Mouse (Mus musculus) frontal cortex, postnatal 14 days (tissue): ENCODE measurements around the gene Cst7.
"Not testable (repeated sequence)": the region's sequence is repeated elsewhere in the genome, so short reads cannot be mapped to it uniquely, and the experiment has no call there.

Experiments
- DNase-seq, 2 experiments: peaks; one replicate each; pipeline ENCODE4 v3.0.0; 2022; ENCODE audit warnings: low spot score in 2 of 2

The Cst7 gene

GRCm38 (mm10) chr2:150569847-150570590, at the start of gene Cst7:
Gene Cst7, plus strand, starts transcription at chr2:150570415.
- no peak for DNase-seq

DNA sequence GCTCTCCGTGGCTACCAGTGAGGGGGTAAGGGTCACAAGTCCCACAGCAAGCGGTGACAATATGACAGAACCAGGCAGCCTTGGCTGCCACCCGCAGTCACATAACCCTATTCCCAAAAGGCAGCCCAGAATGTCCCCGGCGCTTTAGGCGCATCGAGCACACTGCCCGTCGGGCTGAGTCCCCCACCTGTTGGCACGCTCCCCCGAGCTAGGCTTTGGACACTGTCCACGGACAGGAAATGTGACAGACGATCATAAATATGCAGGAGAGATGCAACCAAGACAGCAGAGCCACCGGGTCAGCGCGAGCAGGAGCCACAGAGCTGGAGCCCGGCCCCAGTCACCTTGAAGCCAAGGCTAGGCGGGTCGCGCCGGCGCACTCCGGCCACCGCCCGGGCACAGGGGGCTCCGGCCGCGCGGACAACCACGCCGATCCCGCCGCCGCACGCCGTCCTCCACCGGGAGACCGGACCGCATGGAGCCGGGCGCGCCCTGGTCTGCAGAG, 44.5 kb upstream of the Cst7 start:
- DNase-seq, result no peak

DNA sequence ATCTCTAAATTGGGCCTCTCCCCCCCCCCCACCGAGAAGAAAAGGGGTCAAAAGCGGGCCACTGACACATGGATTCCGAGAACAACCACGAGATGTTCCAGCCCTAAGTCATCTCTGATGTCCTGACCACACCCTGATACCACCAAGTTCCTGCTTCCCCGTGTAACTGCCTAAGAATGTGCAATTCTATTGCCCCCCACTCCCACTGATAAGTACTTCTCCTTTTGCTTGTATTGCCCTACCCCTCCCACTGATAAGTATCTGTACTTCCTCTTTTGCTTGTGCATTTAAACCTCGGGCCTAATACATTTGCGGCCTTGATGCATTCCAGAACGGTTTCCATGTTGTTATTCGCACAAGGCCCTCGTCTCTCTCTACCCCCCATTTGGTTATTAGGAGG, 20.6 kb upstream of the Cst7 start:
- DNase-seq, result not testable (repeated sequence)

- no peak for DNase-seq
Measured at GRCm38 (mm10) chr2:150558568-150558967, 11.6 kb upstream of the Cst7 start.

GRCm38 (mm10) chr2:150567051-150567450, 3.2 kb upstream of the Cst7 start:
- no peak for DNase-seq

DNA sequence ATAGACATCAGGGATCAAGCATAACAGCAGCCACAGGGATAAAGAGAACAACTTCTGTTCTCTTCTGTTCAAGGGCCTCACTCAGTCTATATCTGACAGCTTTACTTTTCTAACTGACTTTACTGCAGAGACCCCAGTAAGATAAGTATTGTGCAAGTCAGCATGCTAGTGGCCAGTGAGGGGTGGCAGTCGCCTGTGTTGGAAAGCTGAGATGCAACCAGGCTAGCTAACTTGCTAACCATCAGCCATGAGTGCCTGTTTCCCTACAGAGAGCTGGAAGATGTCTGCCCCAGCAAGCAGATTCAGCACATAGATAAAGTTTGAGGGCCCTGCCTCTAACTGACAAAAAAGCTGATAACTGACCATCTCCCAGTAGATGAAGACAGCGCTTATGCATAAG, 546 bp downstream of the Cst7 start:
- DNase-seq, result no peak

GRCm38 (mm10) chr2:150572463-150572862, 2.2 kb downstream of the Cst7 start:
- DNase-seq, result no peak

- no peak for DNase-seq
Measured at GRCm38 (mm10) chr2:150576256-150576655, 6.0 kb downstream of the Cst7 start.

DNA sequence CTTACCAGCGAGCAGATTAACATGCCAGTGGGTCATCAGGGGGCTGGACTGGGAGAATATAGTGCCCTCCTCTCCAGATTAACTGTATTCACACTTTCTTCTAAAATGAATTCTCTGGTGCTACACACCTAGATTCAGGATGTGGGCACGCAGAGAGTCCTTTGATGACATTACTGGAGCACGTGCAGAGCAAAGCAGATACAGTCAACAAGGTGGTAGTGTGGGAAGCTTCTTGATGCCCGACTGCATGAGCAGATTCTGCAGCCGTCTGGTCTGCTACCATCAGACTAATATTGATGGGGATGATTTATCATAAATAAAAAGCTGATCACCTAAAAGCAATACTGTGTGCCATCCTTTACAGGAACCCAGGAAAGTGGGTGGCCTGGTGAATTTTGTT, 8.4 kb downstream of the Cst7 start:
- DNase-seq, result no peak

DNA sequence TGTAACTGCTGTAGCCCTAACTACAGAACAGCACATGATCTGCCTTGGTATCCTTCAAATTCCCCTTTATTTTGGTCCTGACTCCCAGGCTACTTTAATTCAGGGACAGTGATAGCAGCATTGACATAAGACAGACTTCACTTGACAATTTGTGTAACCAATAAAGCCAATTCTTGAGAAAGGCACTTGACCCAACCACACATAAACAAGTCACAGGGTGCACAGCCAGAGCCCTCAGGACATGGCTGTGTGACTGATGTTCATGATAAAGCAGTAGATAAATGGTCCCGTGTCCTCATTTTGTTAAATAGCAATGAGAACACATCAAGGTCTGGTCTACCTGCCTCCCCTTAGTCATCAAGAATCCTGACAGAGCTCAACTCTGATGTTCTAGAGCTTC, 9.4 kb downstream of the Cst7 start:
- DNase-seq, result no peak

DNA sequence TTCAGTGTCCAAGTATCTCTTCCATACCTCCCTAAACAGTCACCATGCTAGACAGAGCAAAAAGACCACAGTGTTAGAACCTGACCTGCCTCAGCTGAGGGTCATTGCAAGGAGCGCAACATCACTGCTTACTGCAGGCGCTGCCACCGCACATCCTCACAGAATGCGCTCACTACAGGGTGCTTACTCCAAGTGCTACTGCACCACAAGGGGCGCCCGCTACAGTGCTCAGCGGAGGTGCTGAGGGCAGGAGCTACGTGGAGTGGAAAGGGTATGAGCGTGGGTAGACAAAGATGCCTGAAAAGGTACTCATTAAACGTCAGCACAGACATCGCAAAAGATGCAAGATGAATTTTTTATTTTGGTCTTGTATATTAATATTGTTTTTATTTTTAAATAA, 18.9 kb downstream of the Cst7 start:
- DNase-seq, result no peak

DNA sequence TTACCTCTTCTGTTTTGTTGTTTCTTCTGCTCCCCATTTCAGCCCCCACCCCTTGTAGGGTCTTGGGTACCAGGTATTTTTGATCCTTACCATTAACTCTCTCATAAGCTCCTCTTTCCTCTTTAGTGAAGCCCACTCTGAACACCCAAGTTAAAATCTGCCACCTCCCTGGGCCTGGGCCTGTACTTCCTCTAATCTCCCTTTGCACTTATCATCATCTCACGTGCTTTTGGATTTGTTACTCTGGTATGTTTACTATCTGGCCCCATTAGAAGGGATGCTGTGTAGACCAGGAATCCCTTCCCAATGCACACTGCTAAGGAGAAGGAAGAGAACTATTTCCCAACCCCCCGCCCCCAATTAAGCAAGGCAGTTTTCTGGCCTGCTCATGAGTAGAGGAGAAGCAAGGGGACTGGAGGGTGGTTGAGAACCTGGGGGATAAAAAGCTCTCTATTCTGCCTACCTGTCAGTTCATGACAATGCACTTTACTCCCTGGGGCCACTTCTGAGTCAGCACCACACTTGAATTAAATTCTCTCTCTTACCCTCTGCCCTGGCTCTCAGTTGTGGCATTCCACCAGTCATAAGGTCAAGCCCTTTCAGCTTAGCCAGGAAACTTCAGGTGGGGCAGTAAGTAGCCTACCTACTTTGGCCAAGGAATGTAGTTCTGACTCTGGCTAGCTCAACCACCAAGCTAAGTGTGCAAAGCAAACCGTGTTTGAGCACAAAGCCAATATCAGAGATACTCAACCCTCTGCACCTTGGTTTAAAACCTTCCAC, 25.4 kb downstream of the Cst7 start:
- no peak for DNase-seq

DNA sequence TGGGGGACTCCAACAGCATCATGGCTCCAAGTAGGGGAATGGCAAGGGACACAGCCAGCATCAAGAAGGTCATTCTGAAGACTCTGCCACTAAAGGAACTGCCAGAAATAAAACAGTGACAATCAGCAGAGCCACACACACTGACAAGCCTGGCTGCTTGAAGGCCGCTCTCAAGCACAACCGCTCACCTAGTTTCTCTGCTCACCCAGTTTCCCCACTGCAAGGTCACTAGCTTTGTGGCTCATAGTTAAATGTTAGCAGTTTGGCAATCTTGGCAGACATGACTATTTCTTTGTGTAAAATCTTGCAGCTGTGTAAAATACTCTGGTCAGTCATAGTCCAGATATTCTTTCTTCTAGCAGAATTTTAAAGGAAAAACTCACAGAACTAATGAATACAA, 30.0 kb downstream of the Cst7 start:
- no peak for DNase-seq

GRCm38 (mm10) chr2:150602166-150602565, 32.0 kb downstream of the Cst7 start:
- DNase-seq, result no peak

DNA sequence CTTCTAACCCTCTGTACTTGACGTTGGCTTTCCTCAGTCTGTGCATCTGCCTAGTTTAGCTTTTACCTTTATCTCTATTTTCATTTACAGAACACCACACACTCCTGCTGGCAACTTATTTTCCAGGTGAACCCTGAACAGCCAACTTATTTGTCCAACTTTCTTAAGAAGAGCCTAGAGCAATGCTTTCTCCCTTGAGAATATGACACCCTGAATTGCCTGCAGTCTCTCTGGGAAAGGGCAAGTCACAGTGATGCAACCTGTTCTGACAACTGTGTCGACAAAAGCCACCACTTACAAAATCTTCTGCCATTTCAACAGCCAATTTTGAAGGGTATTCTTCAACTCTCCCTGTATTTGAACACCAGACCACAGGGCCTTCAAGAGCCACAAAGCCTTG, 34.6 kb downstream of the Cst7 start:
- no peak for DNase-seq

GRCm38 (mm10) chr2:150607086-150607485, 36.9 kb downstream of the Cst7 start:
- no peak for DNase-seq

GRCm38 (mm10) chr2:150608087-150608799, 38.0 kb downstream of the Cst7 start, which contains the start of gene Apmap:
Gene Apmap, minus strand, starts transcription at chr2:150608567.
- peak; percentile 94 to 96 for DNase-seq

- DNase-seq, result peak in 1 of 2 experiments; percentile 62
Measured at GRCm38 (mm10) chr2:150608872-150609560, 38.8 kb downstream of the Cst7 start.

DNA sequence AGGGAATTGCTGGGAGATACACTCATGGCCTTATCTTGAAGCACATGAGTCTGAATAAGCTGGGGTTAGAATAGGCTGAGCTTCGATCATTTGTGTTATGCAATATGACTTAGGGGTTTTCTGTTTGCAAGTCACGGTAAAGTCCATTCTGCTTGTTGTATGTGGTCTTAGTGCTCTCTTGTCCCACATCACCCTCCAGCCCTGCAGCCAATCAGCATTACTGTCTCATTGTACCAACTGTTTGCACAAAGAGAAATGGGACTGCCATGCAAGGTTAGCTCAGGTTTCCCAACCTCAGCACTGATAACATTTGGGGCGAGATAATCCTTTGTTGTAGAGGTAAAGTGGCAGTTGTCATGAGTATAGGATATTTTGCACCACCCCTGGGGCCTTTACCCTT, 39.9 kb downstream of the Cst7 start:
- DNase-seq, result no peak

DNA sequence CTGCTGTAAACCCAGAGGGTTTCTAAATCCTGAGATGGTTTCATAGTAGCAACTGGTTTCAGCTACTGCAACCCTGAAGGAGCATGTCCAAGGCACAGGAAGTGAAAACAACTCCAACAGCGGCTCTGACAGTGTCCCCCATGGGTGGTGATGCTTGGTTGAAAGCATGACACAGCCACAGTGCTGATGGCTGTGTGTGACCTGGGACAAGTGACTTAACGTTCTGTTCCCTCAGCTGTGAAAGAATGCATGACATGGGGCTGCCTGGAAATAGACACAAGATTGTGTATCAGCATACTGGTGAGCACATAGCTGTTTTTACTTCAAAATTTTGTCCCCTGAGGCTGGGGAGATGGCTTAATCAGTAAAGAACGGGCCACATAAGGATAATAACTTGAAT, 51.5 kb downstream of the Cst7 start:
- DNase-seq, result no peak

DNA sequence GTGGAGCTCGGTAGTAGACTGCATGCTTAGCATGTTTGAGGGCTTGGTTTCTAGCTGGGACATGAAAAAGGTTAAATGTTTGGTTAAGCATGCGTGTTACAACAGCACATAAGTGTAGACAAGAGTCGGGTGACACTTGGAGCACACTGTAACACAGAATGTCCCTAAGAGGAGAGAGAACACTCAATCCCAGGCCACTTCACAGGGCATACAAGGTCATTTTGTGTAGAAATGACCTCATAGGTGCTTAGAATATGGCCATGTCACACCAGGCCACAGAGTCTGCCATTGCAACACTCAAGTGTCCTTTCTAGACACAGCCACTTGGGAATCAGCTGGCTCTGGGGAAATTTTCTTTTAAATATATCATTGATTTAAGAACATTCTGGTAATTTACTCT, 53.7 kb downstream of the Cst7 start:
- no peak for DNase-seq

- DNase-seq, result no peak
Measured at GRCm38 (mm10) chr2:150624926-150625325, 54.7 kb downstream of the Cst7 start.
